Mouse (Mus musculus) T-helper 2 cell (primary cell): ENCODE data around the gene Fam135a.

Source experiments
- in situ Hi-C: fragments of 300-600 bp; cut with MboI, MseI; formaldehyde crosslinking; loops from one replicate; pipeline ENCODE4 v1.15.1; 2025; ENCODE audit warnings: high pct_unique_total_duplicates

The Fam135a gene

GRCm38 (mm10) chr1:23968027-23968725, 132.0 kb downstream of the Fam135a start:
- in situ Hi-C loops, result no loop called here

- in situ Hi-C loops, result no loop called here
These were observed 133.9 kb downstream of the Fam135a start for GRCm38 (mm10) chr1:23966226-23966625.
